Mouse (Mus musculus) erythroblast, embryonic 14.5 days (primary cell): Measurements from ENCODE around the gene Gm20441.

Source experiments
- GATA1 ChIP-seq: IDR thresholded peaks from 2 replicates; pipeline ENCODE4 v1.6.1; 2012; ENCODE audit warnings: low read length, inconsistent platforms, mixed read lengths
- TAL1 ChIP-seq: IDR thresholded peaks from 3 replicates; pipeline ENCODE4 v1.6.1; 2012; ENCODE audit warnings: low read length, inconsistent platforms, mixed read lengths

DNA sequence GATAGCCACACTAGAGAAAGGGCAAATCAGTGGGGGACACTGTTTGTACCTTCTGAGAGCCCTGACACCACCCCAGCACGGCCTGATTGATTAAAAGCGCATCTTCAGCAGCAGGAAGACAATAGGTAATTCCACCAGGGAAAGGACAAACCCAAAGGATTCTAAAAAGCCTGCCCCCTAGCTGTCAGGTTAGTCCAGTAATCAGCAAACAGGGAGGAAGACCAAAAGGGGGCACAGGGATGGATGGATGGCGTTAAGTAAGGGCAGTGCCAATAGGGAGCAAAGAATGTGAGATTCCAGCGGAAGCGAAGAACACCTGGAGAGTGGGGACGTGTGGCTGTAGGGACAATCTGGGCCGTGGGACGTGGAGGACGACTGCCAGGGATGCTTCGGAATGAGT lies 37.9 kb upstream of the Gm20441 start:
- TF ChIP-seq TAL1: no peak
- TF ChIP-seq GATA1: no peak
